Mouse (Mus musculus) cortical plate, adult 2 months (tissue): ENCODE measurements around the gene Tnnc1.

Experiments
- CTCF ChIP-seq: fragments of 200-500 bp; IDR thresholded peaks from 2 replicates; pipeline ENCODE4 v1.5.1; 2011; ENCODE audit warnings: mild to moderate bottlenecking, control low read depth, low read length; ENCODE audit not compliant: insufficient read depth; ENCODE audit errors: extremely low read depth
- POLR2A ChIP-seq: fragments of 200-500 bp; IDR thresholded peaks from 2 replicates; pipeline ENCODE4 v1.6.1; 2011; ENCODE audit warnings: mild to moderate bottlenecking, low read length, control low read depth; ENCODE audit not compliant: insufficient read depth; ENCODE audit errors: extremely low read depth

GRCm38 (mm10) chr14:31193791-31194190 lies 14.3 kb upstream of the Tnnc1 start:
- TF ChIP-seq POLR2A: no peak
- TF ChIP-seq CTCF: no peak
